Mouse (Mus musculus) testis, adult 2 months (tissue): Measurements from ENCODE around the gene Pakap.

ENCODE experiments used
- CTCF ChIP-seq: fragments of 200-500 bp; IDR thresholded peaks from 2 replicates; pipeline ENCODE4 v1.5.1; 2012; ENCODE audit warnings: low read depth, mild to moderate bottlenecking, inconsistent platforms, low read length, moderate library complexity; ENCODE audit not compliant: control insufficient read depth, insufficient read depth, insufficient replicate concordance
- POLR2A ChIP-seq: fragments of 200-500 bp; IDR thresholded peaks from 2 replicates; pipeline ENCODE4 v1.6.1; 2012; ENCODE audit warnings: low read depth, mild to moderate bottlenecking, inconsistent platforms, low read length, moderate library complexity; ENCODE audit not compliant: control insufficient read depth

DNA sequence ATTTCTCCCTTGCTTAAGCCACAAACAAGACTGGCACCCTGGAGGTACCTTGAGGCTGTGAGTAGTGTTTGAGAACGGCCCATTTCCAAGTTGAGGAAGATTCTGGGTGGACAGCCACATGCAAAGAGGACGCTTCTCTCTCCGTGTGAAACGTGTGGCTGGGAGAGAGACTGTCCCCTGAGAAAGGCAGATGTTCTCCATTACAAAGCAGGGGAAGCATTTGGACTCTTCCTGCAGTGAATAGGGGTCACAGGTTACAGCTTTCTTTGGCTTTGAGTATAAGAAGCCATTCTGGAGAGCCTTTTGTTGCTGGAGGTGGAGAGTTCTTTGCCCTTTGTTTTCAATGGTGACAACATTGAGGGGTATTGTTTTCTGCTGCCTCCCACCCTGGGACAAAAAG lies 197.8 kb downstream of the Pakap start:
- TF ChIP-seq POLR2A: no peak
- no peak for TF ChIP-seq CTCF
